Mouse (Mus musculus): ENCODE measurements around the gene Dock1.

DNA sequence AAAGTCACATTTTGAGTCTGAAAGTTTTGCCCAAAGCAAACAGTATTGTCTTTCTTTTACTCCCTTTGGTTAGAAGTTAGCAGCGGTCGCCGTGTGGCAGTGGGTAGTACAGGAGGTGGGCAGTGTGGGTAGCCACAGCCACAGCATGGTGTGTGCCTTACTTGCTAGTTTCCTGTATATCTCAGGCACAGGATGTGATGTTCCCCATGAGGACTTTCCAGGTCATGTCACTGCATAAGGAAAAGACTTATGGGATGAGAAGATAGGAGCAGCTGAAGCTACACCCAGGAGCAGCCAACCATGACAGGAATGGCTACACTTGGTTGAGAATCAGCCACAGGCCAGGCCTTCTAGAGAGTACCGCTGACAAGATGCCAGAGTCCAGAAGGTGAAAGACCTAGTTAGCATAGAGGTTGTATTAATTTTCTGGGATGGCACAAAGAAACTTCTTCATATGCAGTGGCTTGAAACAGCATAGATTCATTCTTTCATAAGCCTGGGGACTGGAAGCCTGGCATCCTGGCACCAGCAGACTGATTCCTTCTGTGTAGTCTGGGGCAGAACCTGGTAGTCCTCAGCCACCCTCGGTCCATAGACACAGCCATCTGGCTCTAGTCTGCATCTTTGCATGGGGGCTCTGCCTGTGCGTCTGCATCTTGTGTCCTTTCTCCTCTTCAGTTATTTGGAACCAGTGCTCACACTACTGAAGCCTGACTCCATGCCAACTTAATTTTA is 139.0 kb downstream of the Dock1 start:
- TF ChIP-seq CTCF (conservative IDR thresholded peaks at IDR 0.05; ENCODE audit: low read length) (no peak), POU5F1 (IDR thresholded peaks at IDR 0.05; ENCODE audit: borderline replicate concordance, low read length) (no peak), NANOG (IDR thresholded peaks at IDR 0.05; ENCODE audit: borderline replicate concordance, low read length) (no peak)

All from E14TG2a.4 (cell line).